Mouse (Mus musculus): ENCODE data around the gene Psg29.
A peak's percentile ranks its signal among the peaks of the same experiment; 100 is the strongest.

Gene Psg29

GRCm38 (mm10) chr7:17203177-17203576, at the start of gene Psg29:
Gene Psg29, plus strand, starts transcription at chr7:17203477.
- DNase-seq (ENCODE audit: low read depth, low spot score), result no peak

GRCm38 (mm10) chr7:17155634-17156033, 47.6 kb upstream of the Psg29 start:
- peak; percentile 71 for DNase-seq (ENCODE audit: low read depth, low spot score)

GRCm38 (mm10) chr7:17156885-17157677, 46.2 kb upstream of the Psg29 start:
- peak; percentile 24 for DNase-seq (ENCODE audit: low read depth, low spot score)

- no peak for DNase-seq (ENCODE audit: low read depth, low spot score)
Measured at GRCm38 (mm10) chr7:17159011-17159410, 44.3 kb upstream of the Psg29 start.

GRCm38 (mm10) chr7:17171827-17172226, 31.4 kb upstream of the Psg29 start:
- no peak for DNase-seq (ENCODE audit: low read depth, low spot score)

- no peak for DNase-seq (ENCODE audit: low read depth, low spot score)
Measured at GRCm38 (mm10) chr7:17205530-17206184, 2.4 kb downstream of the Psg29 start.
